Mouse (Mus musculus) small intestine, adult 10 weeks (tissue): ENCODE results near the gene Gal. TPM values are rescaled to one million over a fixed set of nuclear protein-coding genes. Genes with fewer than 3 reads are reported as not detected.

Source experiments
- polyA plus RNA-seq: library from polyadenylated mRNA; stranded (reverse); fragments of 350-450 nt; fragmentation: Illumina TruSeq; extraction: RNeasy Lipid Tissue Mini Kit (QIAGEN cat#74804); gene quantifications from one replicate; pipeline ENCODE4 v1.2.3, GENCODE M21; 2014; ENCODE audit warnings: low replicate concordance

Gene Gal
- 3.3 TPM for polyA plus RNA-seq

DNA sequence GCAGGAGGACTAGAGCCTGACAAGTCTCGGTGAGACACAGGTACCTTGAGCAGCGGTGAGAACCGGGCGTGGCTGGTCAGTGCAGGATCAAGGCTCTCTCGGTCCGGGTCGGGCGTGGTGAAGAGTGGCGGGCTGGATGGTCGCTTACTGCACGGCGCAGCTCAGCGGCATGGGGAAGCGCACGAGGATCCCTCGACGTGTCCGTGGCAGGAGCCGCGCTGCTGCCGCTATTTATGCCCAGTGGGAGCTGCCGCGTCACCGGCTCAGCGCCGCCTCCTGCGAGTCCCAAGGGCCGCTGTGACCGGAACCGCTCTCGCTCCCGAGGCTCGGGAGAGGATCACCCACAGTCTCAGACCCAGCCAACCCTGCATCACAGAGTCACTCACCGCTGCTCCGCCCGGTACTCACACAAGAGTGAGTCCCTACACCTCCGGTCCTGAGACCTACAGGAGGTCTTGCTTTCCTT is at the start of gene Gal:
Gene Gal, minus strand, starts transcription at position 277 of the 466 bp plus-strand sequence.

GRCm38 (mm10) chr19:3388629-3389057 is 25.7 kb downstream of the Gal start, which contains the start of gene Tesmin:
Gene Tesmin, plus strand, starts transcription at chr19:3388857.

Other genes with a start within 250 kb of the Gal start
- 50.5 TPM for gene Mrpl21, start 131.6 kb downstream of the Gal start, polyA plus RNA-seq
- 0.30 TPM for gene Ighmbp2, start 131.5 kb downstream of the Gal start, polyA plus RNA-seq
- gene Cpt1a, start 92.2 kb downstream of the Gal start, polyA plus RNA-seq: 47.2 TPM
- not detected for gene Tesmin, start 25.7 kb downstream of the Gal start, polyA plus RNA-seq
- 172 TPM for gene Ppp6r3, start 161.2 kb upstream of the Gal start, polyA plus RNA-seq